Mouse (Mus musculus) hindbrain, embryonic 13.5 days (tissue): ENCODE measurements around the gene Tns3. TPM values are rescaled to one million over a fixed set of nuclear protein-coding genes. Genes with fewer than 3 reads are reported as not detected.

Experiments used
- ATAC-seq: fragments of 200-750 bp; cut with Nextera tagmentation; 2 replicates; pipeline ENCODE4 v1.8.0; 2017; ENCODE audit warnings: moderate TSS enrichment; ENCODE audit not compliant: low FRiP score
- H3K27ac ChIP-seq: fragments of 300-500 bp; sonication (generic); 2 replicates; pipeline ENCODE4 v1.5.1; 2015; ENCODE audit warnings: inconsistent platforms, mild to moderate bottlenecking, moderate library complexity
- H3K27me3 ChIP-seq: fragments of 300-500 bp; sonication (generic); 2 replicates; pipeline ENCODE4 v1.6.1; 2015; ENCODE audit warnings: mild to moderate bottlenecking, inconsistent platforms
- H3K36me3 ChIP-seq: fragments of 300-500 bp; sonication (generic); 2 replicates; pipeline ENCODE4 v1.6.1; 2015; ENCODE audit warnings: mild to moderate bottlenecking, inconsistent platforms
- H3K4me1 ChIP-seq: fragments of 300-500 bp; sonication (generic); replicated peaks from 2 replicates; pipeline ENCODE4 v1.6.1; 2015; ENCODE audit warnings: inconsistent platforms
- H3K4me2 ChIP-seq: fragments of 300-500 bp; sonication (generic); 2 replicates; pipeline ENCODE4 v1.6.1; 2015; ENCODE audit warnings: inconsistent platforms, mild to moderate bottlenecking, moderate library complexity
- H3K4me3 ChIP-seq: fragments of 300-500 bp; sonication (generic); 2 replicates; pipeline ENCODE4 v1.5.1; 2015; ENCODE audit warnings: mild to moderate bottlenecking, inconsistent platforms
- H3K9ac ChIP-seq: fragments of 300-500 bp; sonication (generic); 2 replicates; pipeline ENCODE4 v1.6.1; 2015; ENCODE audit warnings: mild to moderate bottlenecking, inconsistent platforms
- H3K9me3 ChIP-seq: fragments of 300-500 bp; sonication (generic); 2 replicates; pipeline ENCODE4 v1.6.1; 2016; ENCODE audit warnings: inconsistent platforms
- WGBS: fragments of 180-500 bp; shearing (Covaris S2); methylation state at CpG from one replicate; pipeline ENCODE4 v1.1.7; 2015; 5-methylcytosine and 5-hydroxymethylcytosine counted together
- polyA plus RNA-seq: library from polyadenylated mRNA; unstranded; fragments of >200 nt; fragmentation: Nextera tagmentation; extraction: Ambion mirVana; gene quantifications from 2 replicates; pipeline ENCODE4 v1.2.1, GENCODE M21; 2015

Gene Tns3
- polyA plus RNA-seq, 1 experiment from 2014 or later = 5.3 TPM

GRCm38 (mm10) chr11:8443539-8444292 is 220.6 kb downstream of the Tns3 start:
- no peaks in the 10 kb centered on the region for H3K27me3 ChIP-seq
- H3K4me2 ChIP-seq = no peak overlapping the region
- WGBS = 85% methylated on average over 11 of the region's 11 CpGs
- ATAC-seq = no peak
- no peak overlapping the region for H3K27ac ChIP-seq
- no peak overlapping the region for H3K4me3 ChIP-seq
- no peaks in the 10 kb centered on the region for H3K36me3 ChIP-seq
- H3K9ac ChIP-seq = no peak overlapping the region
- H3K4me1 ChIP-seq = peaks cover 8% of the 10 kb centered on the region
- no peaks in the 10 kb centered on the region for H3K9me3 ChIP-seq

- peaks cover under 1% of the 10 kb centered on the region; the same call in 1 of the 2 replicates for H3K4me1 ChIP-seq
- H3K9ac ChIP-seq = no peak overlapping the region
- H3K9me3 ChIP-seq = no peaks in the 10 kb centered on the region
- WGBS = 84% methylated on average over 2 of the region's 2 CpGs
- H3K36me3 ChIP-seq = peaks cover 4% of the 10 kb centered on the region; the same call in 1 of the 2 replicates
- no peaks in the 10 kb centered on the region for H3K27me3 ChIP-seq
- no peak for ATAC-seq
- H3K4me2 ChIP-seq = no peak overlapping the region
- H3K4me3 ChIP-seq = no peak overlapping the region
- no peak overlapping the region for H3K27ac ChIP-seq
These were observed 223.6 kb downstream of the Tns3 start for GRCm38 (mm10) chr11:8440706-8441105.

GRCm38 (mm10) chr11:8440221-8440620 is 224.1 kb downstream of the Tns3 start:
- no peak for ATAC-seq
- Histone ChIP-seq H3K4me3 (no peak overlapping the region), H3K36me3 (peaks cover 4% of the 10 kb centered on the region; the same call in 1 of the 2 replicates), H3K9ac (no peak overlapping the region), H3K27me3 (no peaks in the 10 kb centered on the region), H3K4me2 (no peak overlapping the region), H3K9me3 (no peaks in the 10 kb centered on the region), H3K4me1 (no peaks in the 10 kb centered on the region; the same call in 1 of the 2 replicates), H3K27ac (no peak overlapping the region)
- 92% methylated on average over 5 of the region's 5 CpGs for WGBS

GRCm38 (mm10) chr11:8439035-8439434 is 225.3 kb downstream of the Tns3 start:
- ATAC-seq = no peak
- peaks cover 14% of the 10 kb centered on the region for H3K36me3 ChIP-seq

GRCm38 (mm10) chr11:8438269-8438668 is 226.1 kb downstream of the Tns3 start:
- peaks cover 18% of the 10 kb centered on the region for H3K36me3 ChIP-seq
- no peaks in the 10 kb centered on the region for H3K27me3 ChIP-seq
- H3K4me1 ChIP-seq = no peaks in the 10 kb centered on the region; the same call in 1 of the 2 replicates
- no peaks in the 10 kb centered on the region for H3K9me3 ChIP-seq
- H3K4me2 ChIP-seq = no peak overlapping the region
- no peak overlapping the region for H3K4me3 ChIP-seq
- WGBS = 92% methylated on average over 4 of the region's 4 CpGs
- H3K9ac ChIP-seq = no peak overlapping the region
- no peak overlapping the region for H3K27ac ChIP-seq
- ATAC-seq = no peak

More at GRCm38 (mm10) chr11:8439035-8439434, 225.3 kb downstream of the Tns3 start:
- Histone ChIP-seq H3K27ac (no peak overlapping the region), H3K9ac (no peak overlapping the region), H3K9me3 (no peaks in the 10 kb centered on the region), H3K27me3 (no peaks in the 10 kb centered on the region), H3K4me3 (no peak overlapping the region), H3K4me1 (no peaks in the 10 kb centered on the region; the same call in 1 of the 2 replicates), H3K4me2 (no peak overlapping the region)
- 88% methylated on average over 9 of the region's 9 CpGs for WGBS

GRCm38 (mm10) chr11:8435101-8435500 is 229.2 kb downstream of the Tns3 start:
- Histone ChIP-seq H3K27ac (no peak overlapping the region), H3K9me3 (no peaks in the 10 kb centered on the region), H3K4me2 (no peak overlapping the region), H3K4me1 (no peaks in the 10 kb centered on the region), H3K27me3 (no peaks in the 10 kb centered on the region), H3K4me3 (no peak overlapping the region), H3K9ac (no peak overlapping the region), H3K36me3 (peaks cover 18% of the 10 kb centered on the region)
- no peak for ATAC-seq
- 94% methylated on average over 6 of the region's 6 CpGs for WGBS

GRCm38 (mm10) chr11:8434366-8434765 is 230.0 kb downstream of the Tns3 start:
- ATAC-seq = no peak
- Histone ChIP-seq H3K27me3 (no peaks in the 10 kb centered on the region), H3K4me3 (no peak overlapping the region), H3K36me3 (peaks cover 18% of the 10 kb centered on the region), H3K27ac (no peak overlapping the region), H3K4me1 (no peaks in the 10 kb centered on the region), H3K4me2 (no peak overlapping the region), H3K9ac (no peak overlapping the region), H3K9me3 (no peaks in the 10 kb centered on the region)
- WGBS = 92% methylated on average over 6 of the region's 6 CpGs

GRCm38 (mm10) chr11:8433443-8433842 is 230.9 kb downstream of the Tns3 start:
- no peaks in the 10 kb centered on the region for H3K4me1 ChIP-seq
- WGBS = 92% methylated on average over 9 of the region's 9 CpGs
- H3K4me3 ChIP-seq = no peak overlapping the region
- H3K9ac ChIP-seq = no peak overlapping the region
- ATAC-seq = no peak
- peaks cover 18% of the 10 kb centered on the region for H3K36me3 ChIP-seq
- H3K27ac ChIP-seq = no peak overlapping the region
- H3K9me3 ChIP-seq = no peaks in the 10 kb centered on the region
- H3K4me2 ChIP-seq = no peak overlapping the region
- no peaks in the 10 kb centered on the region for H3K27me3 ChIP-seq

- WGBS = 90% methylated on average over 8 of the region's 8 CpGs
- no peak overlapping the region for H3K4me2 ChIP-seq
These were observed 231.4 kb downstream of the Tns3 start for GRCm38 (mm10) chr11:8432941-8433340.

GRCm38 (mm10) chr11:8427660-8428059 is 236.7 kb downstream of the Tns3 start:
- Histone ChIP-seq H3K27ac (no peak overlapping the region), H3K4me1 (peaks cover 10% of the 10 kb centered on the region), H3K9me3 (no peaks in the 10 kb centered on the region), H3K27me3 (no peaks in the 10 kb centered on the region), H3K36me3 (no peaks in the 10 kb centered on the region), H3K4me2 (no peak overlapping the region), H3K4me3 (no peak overlapping the region), H3K9ac (no peak overlapping the region)
- ATAC-seq = no peak
- WGBS = 93% methylated on average over 11 of the region's 11 CpGs

More at GRCm38 (mm10) chr11:8432941-8433340, 231.4 kb downstream of the Tns3 start:
- Histone ChIP-seq H3K36me3 (peaks cover 18% of the 10 kb centered on the region), H3K4me1 (no peaks in the 10 kb centered on the region), H3K27me3 (no peaks in the 10 kb centered on the region), H3K4me3 (no peak overlapping the region), H3K9ac (no peak overlapping the region), H3K9me3 (no peaks in the 10 kb centered on the region), H3K27ac (no peak overlapping the region)
- ATAC-seq = no peak

- Histone ChIP-seq H3K4me1 (peaks cover 10% of the 10 kb centered on the region), H3K36me3 (no peaks in the 10 kb centered on the region), H3K4me2 (no peak overlapping the region), H3K4me3 (no peak overlapping the region), H3K27ac (peak overlapping the region; percentile 70), H3K9ac (no peak overlapping the region), H3K27me3 (no peaks in the 10 kb centered on the region), H3K9me3 (no peaks in the 10 kb centered on the region)
- WGBS = 90% methylated on average over 5 of the region's 5 CpGs
- no peak for ATAC-seq
These were observed 239.1 kb downstream of the Tns3 start for GRCm38 (mm10) chr11:8425226-8425570.

GRCm38 (mm10) chr11:8424342-8425225 is 239.8 kb downstream of the Tns3 start:
- H3K27ac ChIP-seq = peak overlapping the region; percentile 70
- H3K9ac ChIP-seq = no peak overlapping the region
- peaks cover 10% of the 10 kb centered on the region for H3K4me1 ChIP-seq
- no peaks in the 10 kb centered on the region for H3K36me3 ChIP-seq
- peak; percentile 95 for ATAC-seq
- H3K4me2 ChIP-seq = no peak overlapping the region
- 30% methylated on average over 13 of the region's 13 CpGs for WGBS
- no peaks in the 10 kb centered on the region for H3K9me3 ChIP-seq
- H3K27me3 ChIP-seq = no peaks in the 10 kb centered on the region
- no peak overlapping the region for H3K4me3 ChIP-seq
